Mouse (Mus musculus) gastrocnemius, postnatal 14 days (tissue): Measurements from ENCODE around the gene Mtg2. TPM values are rescaled to one million over a fixed set of nuclear protein-coding genes. Genes with fewer than 3 reads are reported as not detected.

Experiments used
- DNase-seq: peaks from one replicate; pipeline ENCODE4 v3.0.0; 2021; ENCODE audit warnings: mixed read lengths
- intact Hi-C: fragments of 180-260 bp; cut with DNase I; formaldehyde crosslinking; loops from one replicate; pipeline ENCODE4 v1.15.1; 2025; ENCODE audit warnings: low total_unique reads
- total RNA-seq, 2 experiments: library from RNA; stranded (reverse); gene quantifications; 2 replicates each; pipeline ENCODE4 v1.2.3; 2021

Mtg2 gene
- total RNA-seq, 2 experiments from 2014 or later = 9.5 to 10.9 TPM

- no peak for DNase-seq
- intact Hi-C loops = no loop called here
These were observed 29.1 kb downstream of the Mtg2 start for GRCm38 (mm10) chr2:180099529-180099928.

DNA sequence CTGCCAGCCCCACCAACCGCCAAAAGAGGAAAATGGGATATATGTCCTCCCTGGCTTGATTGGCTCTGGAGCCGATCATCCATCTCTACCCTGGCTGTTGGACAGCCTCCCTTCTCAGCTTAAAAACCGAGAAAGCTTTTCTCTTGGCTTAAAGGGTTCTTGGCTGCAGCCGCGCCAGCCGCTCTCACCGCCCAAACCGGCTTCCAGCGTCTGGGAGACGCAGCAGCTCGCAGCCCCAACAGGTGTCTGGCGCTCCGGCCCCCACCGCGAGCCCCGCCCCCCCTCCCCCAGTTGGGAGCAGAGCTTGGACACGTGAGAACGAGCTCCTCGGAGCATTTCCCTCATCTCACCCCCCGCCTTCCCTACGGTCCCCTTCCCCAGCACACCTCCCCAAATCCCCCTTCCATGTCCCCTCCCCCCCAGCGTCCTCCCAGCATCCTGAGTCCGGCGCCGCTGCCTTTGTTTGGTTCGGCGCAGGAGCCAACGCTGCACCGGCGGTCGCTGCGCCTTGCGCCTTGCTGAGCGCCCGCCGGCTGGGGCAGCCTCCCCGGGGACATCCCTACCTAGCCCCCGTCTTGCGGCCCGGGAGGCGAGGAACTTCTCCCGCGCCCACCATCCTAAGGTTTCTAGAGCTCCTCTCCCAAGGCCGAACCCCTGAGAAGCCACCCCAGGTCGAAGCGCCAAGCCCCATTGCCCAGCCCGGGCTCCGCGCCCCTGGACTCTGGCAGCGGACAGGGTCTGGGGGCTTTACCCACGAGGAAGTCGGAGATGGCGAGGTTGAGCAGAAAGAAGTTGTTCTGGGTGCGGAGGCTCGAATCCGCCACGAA, 33.0 kb downstream of the Mtg2 start:
- intact Hi-C loops = no loop called here
- DNase-seq = no peak

DNA sequence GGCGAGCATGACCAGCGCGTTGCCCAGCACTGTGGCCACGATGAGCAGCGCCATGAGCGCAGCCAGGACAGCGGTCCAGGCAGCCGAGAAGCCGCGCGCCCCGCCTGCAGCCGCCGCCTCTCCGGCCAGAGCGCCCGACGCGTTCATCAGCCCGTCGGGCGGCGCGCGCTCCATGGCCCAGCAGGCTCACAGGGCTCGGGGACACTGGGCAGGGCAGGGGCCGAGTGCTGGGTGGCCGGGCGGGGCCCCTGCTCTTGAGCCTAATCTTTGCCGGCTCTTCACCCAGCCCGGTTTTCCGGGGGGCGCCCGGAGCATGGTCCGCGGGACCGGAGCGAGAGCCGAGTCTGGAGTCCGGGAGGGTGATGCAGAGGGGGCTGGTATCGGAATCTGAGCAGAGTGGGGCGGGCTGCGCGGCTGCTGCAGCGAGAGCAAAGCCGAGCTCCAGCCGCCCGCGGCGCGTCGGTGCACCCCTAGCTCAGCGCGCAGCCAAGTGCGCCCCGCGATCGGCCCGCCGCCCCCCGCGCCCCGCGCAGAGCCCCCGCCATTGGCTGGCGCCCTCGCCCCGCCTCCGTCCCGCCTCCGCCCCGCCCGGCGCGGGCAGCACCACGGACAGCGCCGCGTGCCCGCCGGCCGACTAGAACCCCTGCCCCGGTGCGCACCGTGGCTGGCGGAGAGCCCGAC, 33.7 kb downstream of the Mtg2 start, which contains the start of gene Hrh3:
Hrh3 (minus strand) TSS at position 511 of the 681 bp plus-strand sequence.
- peak; percentile 77 for DNase-seq
- intact Hi-C loops = no loop called here

GRCm38 (mm10) chr2:180104659-180105377, 34.4 kb downstream of the Mtg2 start:
- no peak for DNase-seq
- intact Hi-C loops = no loop called here

DNA sequence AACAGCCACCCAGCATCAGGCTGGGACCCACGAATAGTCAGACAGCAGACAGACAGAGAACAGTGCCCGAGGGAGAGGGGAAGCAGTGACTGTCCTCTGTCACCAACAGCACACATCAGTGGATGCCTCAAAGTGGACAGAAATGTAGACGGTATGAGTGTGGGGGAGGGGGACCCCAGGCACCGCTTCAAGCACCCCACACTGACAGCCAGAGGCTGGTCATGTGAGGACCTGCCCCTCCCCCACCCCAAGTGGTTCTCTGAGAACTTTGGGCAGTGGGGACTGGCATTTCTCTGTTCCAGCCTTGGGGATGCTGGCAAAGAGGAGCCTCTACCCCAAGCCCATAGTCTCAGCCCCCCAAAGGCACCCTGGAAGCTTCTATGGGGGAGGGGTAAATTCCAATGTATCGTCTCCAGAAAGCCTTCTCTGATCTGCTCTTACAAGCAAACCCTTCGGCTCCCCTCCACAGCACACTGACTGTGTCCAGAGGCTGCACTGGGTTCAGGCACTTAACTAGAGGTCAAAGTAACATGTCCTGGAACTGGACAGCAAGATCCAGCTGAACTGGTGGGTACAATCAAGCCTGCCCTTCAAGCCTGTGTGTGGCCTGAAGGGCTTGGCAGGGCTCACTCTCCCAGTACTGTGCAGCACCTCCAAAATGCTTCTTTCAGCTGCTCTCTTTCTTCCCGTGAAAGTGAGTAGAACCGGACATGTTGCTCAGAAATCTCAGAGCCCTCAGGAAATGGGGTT, 35.2 kb downstream of the Mtg2 start:
- intact Hi-C loops = no loop called here
- no peak for DNase-seq

GRCm38 (mm10) chr2:180107081-180107480, 36.7 kb downstream of the Mtg2 start:
- no peak for DNase-seq
- intact Hi-C loops = no loop called here

DNA sequence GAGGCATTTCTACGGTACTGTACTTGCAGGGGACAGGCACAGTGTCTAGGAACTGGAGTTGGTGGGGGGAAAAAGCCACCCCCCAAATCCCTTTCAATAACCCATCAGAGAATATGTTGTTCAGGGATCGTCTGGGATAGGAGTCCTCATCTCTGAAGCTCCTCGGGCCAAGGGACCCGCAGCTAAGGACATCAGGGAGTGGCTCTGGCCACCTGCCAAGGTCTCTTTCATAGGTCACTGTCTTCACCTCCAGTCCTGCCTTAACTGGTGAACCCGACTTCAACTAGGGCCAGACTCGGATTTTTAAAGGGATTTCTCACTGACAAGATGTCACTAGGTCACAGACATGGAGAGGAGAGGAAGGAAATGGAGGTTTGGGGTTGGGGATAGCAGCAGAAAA, 37.9 kb downstream of the Mtg2 start:
- intact Hi-C loops = no loop called here
- no peak for DNase-seq

DNA sequence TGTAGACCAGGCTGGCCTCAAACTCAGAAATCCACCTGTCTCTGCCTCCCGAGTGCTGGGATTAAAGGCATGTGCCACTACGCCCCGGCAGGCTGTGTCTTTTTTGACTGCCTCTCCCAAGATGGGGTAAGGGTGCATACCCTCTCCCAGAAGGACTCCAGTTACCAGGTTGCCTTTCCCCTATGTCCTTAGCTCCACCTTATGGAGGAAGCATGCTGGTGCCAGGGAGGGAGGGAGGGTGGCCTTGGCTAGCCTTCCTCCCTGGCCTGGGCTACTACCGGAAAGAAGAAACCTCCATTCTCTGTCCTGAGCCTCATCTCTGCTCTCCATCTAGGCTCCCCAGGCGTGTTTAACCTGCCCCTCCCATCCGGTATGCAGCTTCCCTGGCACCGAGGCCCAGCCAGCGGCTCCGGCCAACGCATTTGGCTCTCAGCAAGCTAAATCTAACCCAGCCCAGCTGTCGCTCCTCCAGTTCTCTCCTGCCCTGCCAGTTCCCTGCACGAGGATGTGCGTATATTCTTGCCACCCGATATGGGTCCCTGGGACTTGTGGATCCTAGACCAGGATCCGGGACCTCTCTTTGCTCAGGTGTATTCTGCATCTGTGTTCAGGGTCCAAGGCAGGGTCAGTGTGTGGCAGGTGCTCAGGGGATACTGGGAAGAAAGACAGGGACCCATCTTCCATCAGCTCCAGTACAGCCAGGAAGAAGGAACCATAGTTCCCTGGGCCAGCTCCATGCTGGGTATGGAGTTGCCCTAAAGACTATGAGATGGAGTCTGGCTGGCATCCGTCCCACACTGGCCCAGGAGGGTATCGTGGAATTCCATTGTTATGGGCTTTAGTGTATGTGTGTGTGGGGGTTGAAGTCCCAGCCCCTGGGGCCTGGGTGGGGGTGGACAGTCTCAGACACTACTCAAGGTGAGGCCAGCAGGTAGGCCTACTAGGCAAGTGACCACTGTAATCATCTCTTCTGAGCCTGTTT, 43.8 kb downstream of the Mtg2 start:
- intact Hi-C loops = no loop called here
- DNase-seq = peak; percentile 90

- intact Hi-C loops = no loop called here
- DNase-seq = no peak
These were observed 44.9 kb downstream of the Mtg2 start for GRCm38 (mm10) chr2:180115279-180115678.

GRCm38 (mm10) chr2:180116081-180116493, 45.7 kb downstream of the Mtg2 start:
- intact Hi-C loops = no loop called here

DNA sequence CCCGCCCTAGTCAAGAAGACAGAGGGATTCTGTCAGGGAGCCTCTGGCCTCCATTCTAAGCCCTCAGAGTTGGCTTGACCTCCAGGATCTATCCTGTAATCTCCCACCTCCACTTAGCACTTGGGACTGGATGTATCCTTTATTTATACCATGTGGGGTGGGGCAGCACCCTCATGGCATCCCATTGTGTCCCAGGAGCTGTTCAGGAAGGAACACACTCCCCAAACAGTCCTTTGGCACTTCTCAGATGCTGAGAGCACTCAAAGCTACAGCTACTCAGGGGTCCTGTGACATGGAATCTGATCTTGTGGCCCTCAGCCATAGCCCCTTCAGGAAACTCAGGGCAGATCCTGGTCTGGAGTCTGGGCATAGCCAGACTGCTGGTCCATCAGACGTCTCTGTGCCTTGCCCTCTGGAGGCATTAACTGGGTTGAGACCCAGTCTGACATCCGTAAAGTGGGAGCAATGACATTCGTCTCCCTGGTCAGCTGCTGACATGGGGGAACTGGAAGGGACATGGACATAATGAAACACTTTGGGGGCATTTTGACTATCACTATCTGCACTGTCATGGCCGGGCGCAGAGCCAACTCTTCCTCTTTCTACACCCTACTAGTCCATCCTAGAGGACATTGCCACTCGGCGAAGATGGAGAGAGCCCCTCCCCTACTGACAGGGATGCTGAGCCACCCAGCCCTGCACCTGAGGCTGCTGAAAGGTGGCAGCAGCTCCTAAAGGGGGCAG, 46.5 kb downstream of the Mtg2 start:
- no peak for DNase-seq

More at GRCm38 (mm10) chr2:180116081-180116493, 45.7 kb downstream of the Mtg2 start:
- no peak for DNase-seq

DNA sequence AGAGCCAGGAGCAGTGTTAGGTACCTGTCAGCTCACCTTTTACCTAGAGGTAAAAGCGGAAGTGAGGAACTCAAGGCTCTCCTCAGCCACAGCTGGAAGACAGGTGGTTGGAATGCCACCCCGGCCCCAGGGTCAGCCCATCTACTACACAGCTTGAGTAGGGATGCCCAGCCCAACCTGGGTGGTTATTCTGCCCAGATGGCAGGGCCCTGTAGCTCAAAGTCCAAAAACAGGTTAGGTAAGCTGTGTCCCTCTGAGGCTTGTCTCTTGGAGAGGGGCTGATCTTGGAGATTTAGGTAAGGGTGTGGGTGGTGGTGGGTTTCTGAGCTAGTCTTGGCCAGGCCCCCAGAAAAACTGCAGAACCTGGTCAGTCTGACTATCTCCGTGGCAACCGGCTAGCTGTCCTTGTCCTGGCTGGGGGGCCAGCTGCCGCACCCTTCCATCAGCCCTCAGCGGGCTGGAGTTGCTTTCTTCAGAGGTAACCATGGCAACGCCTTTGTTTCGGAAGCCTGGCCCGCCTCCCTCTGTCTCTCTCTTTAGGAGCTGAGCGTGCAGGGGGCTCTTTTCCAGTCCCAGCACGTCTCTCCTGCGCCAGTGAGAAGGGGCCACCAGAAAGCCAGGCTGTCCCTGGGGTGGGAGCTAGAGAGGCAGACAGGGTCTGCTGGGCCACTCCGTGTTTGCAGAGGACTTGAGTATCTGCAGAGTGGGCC, 47.3 kb downstream of the Mtg2 start:
- intact Hi-C loops = no loop called here

More for the DNA sequence above, 46.5 kb downstream of the Mtg2 start:
- intact Hi-C loops = no loop called here

DNA sequence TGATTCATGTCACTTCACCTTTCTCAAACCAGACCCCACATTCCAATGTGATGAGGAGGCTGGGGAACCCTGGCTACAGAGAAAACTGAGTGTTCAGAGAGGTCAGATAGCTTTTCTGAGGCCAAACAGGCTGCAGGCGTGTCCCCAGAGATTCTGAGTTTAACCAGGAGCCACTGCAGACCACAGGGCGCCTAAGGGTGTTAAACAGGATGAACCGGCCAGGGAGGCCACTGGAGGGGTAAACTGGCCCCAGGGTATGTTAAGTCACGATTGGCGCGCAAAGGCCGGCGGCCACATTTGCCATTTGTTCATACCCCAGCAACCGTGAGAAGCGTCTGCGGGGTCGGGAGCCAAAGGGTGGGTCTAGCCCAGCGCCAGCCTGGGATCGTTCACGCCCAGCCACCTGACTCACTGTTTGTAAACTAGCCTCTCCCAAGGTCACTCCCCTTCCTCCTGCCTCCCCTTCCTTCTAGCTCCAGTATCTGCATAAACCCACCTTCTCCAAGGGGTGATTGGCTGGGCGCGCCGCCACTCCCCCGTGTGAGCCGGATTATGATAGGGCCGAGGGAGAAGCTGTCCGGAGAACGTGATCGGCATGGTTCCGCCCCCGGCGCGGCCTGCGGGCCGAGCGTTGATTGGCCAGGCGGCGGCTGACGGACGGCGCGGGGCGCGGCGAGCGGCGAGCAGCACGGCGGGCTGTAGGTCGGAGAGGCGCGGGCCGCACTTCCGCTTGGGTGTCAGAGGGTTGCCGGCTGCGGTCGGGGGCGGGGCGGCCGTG, 48.5 kb downstream of the Mtg2 start, which contains the start of gene Osbpl2:
Osbpl2 (plus strand) TSS at position 646 of the 778 bp plus-strand sequence.
- intact Hi-C loops = no loop called here
- peak; percentile 100 for DNase-seq

More for the DNA sequence above, 47.3 kb downstream of the Mtg2 start:
- no peak for DNase-seq

GRCm38 (mm10) chr2:180119439-180120291, 49.3 kb downstream of the Mtg2 start:
- intact Hi-C loops = no loop called here

DNA sequence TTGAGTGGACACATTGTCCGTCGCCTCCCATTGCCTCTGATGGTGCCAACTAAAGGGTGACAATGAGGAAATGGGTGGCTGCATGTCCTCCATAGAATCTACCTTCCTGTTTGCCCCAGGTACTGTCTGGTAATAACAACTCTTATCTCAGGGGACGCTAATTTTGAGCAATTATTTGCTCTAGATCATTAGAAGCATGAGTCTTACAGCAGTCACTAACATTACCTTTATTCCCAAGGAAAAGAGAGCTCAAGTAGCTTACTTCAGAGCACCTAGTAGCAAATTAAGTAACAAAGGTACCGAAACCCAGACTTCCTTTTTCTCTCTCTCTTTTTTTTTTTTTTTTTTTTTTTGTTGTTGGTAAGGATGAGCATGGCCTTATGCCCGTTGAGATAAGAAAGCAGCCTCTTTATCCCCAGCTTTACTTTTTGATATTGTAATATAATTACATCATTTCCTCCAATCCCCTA, 49.9 kb downstream of the Mtg2 start:
- no peak for DNase-seq
- intact Hi-C loops = no loop called here

More at GRCm38 (mm10) chr2:180119439-180120291, 49.3 kb downstream of the Mtg2 start:
- no peak for DNase-seq
